Mouse (Mus musculus) CH12.LX (cell line): ENCODE results near the gene Pclo. TPM values are rescaled to one million over a fixed set of nuclear protein-coding genes. Genes with fewer than 3 reads are reported as not detected.

Experiments
- DNase-seq: peaks from one replicate; pipeline ENCODE4 v3.0.0-alpha.2; 2013; ENCODE audit errors: extremely low read depth
- H3K27ac ChIP-seq: 2 replicates; pipeline ENCODE4 v1.5.1; 2012; ENCODE audit warnings: low read depth, mild to moderate bottlenecking, control low read depth, moderate library complexity; ENCODE audit not compliant: insufficient read depth
- H3K27me3 ChIP-seq: replicated peaks from 2 replicates; pipeline ENCODE3; 2012; ENCODE audit warnings: inconsistent platforms
- H3K36me3 ChIP-seq, 2 experiments: replicated peaks in 1 of 2; 2 replicates each; pipeline versions ENCODE3 to v1.6.1; 2012; ENCODE audit warnings: inconsistent platforms in 1 of 2, low read length in 1 of 2, mild to moderate bottlenecking in 1 of 2, mixed read lengths in 1 of 2, moderate library complexity in 1 of 2; ENCODE audit not compliant: control insufficient read depth in 1 of 2, insufficient read depth in 1 of 2
- H3K4me1 ChIP-seq, 2 experiments: 2 replicates each; pipeline ENCODE4 v1.6.1; 2012; ENCODE audit warnings: inconsistent platforms in 1 of 2, moderate library complexity in 1 of 2; ENCODE audit not compliant: insufficient read depth in 2 of 2, control insufficient read depth in 1 of 2
- H3K4me2 ChIP-seq: 2 replicates; pipeline ENCODE4 v1.6.1; 2012; ENCODE audit warnings: low read depth, mild to moderate bottlenecking, control low read depth; ENCODE audit not compliant: poor library complexity, insufficient read depth, severe bottlenecking
- H3K4me3 ChIP-seq, 3 experiments: fragments of 150-350 bp in 1 of 3; sonication (generic) in 1 of 3; replicated peaks in 1 of 3; 2 replicates each; pipeline versions ENCODE3 to v1.5.1; 2011 to 2012; ENCODE audit warnings: low read depth in 2 of 3, low read length in 2 of 3, mild to moderate bottlenecking in 2 of 3, moderate library complexity in 2 of 3, control low read depth in 1 of 3, improper control_type of control experiment in 1 of 3, inconsistent platforms in 1 of 3, mixed read lengths in 1 of 3; ENCODE audit not compliant: poor library complexity in 1 of 3
- H3K79me2 ChIP-seq: replicated peaks from 2 replicates; pipeline ENCODE4 v1.6.1; 2012; ENCODE audit warnings: mild to moderate bottlenecking, moderate library complexity; ENCODE audit not compliant: control insufficient read depth, poor library complexity, insufficient read depth, severe bottlenecking; ENCODE audit errors: extremely low read depth
- H3K9ac ChIP-seq: 2 replicates; pipeline ENCODE4 v1.6.1; 2012; ENCODE audit warnings: low read depth, mild to moderate bottlenecking, control low read depth, moderate library complexity; ENCODE audit not compliant: insufficient read depth
- H3K9me3 ChIP-seq: replicated peaks from 2 replicates; pipeline ENCODE3; 2012; ENCODE audit warnings: low read length, inconsistent platforms, mixed read lengths
- CHD1 ChIP-seq: IDR thresholded peaks from 2 replicates; pipeline ENCODE4 v1.6.1; 2012; ENCODE audit warnings: low read depth, low read length, improper control_type of control experiment, inconsistent platforms
- CHD2 ChIP-seq: IDR thresholded peaks from 2 replicates; pipeline ENCODE4 v1.6.1; 2011; ENCODE audit warnings: low read length, improper control_type of control experiment
- MAFK ChIP-seq: IDR thresholded peaks from 2 replicates; pipeline ENCODE4 v1.6.1; 2011; ENCODE audit warnings: low read length, improper control_type of control experiment; ENCODE audit not compliant: insufficient replicate concordance
- MAX ChIP-seq: IDR thresholded peaks from 2 replicates; pipeline ENCODE4 v1.6.1; 2011; ENCODE audit warnings: low read length, improper control_type of control experiment
- MEF2A ChIP-seq: IDR thresholded peaks from 2 replicates; pipeline ENCODE4 v1.6.1; 2014; ENCODE audit warnings: low read depth, mild to moderate bottlenecking, inconsistent platforms, low read length, improper control_type of control experiment, borderline replicate concordance
- NRF1 ChIP-seq: IDR thresholded peaks from 2 replicates; pipeline ENCODE4 v1.6.1; 2014; ENCODE audit warnings: low read depth, mild to moderate bottlenecking, inconsistent platforms, low read length, improper control_type of control experiment, moderate library complexity
- RAD21 ChIP-seq: IDR thresholded peaks from 2 replicates; pipeline ENCODE4 v1.6.1; 2011; ENCODE audit warnings: low read depth, mild to moderate bottlenecking, low read length, improper control_type of control experiment, moderate library complexity
- SIN3A ChIP-seq: IDR thresholded peaks from 2 replicates; pipeline ENCODE4 v1.6.1; 2012; ENCODE audit warnings: low read length, improper control_type of control experiment, inconsistent platforms
- SMC3 ChIP-seq: IDR thresholded peaks from 2 replicates; pipeline ENCODE4 v1.6.1; 2011; ENCODE audit warnings: low read depth, low read length, improper control_type of control experiment
- UBTF ChIP-seq: IDR thresholded peaks from 2 replicates; pipeline ENCODE4 v1.6.1; 2012; ENCODE audit warnings: low read depth, mild to moderate bottlenecking, inconsistent platforms, low read length, improper control_type of control experiment, moderate library complexity
- USF1 ChIP-seq: IDR thresholded peaks from 2 replicates; pipeline ENCODE4 v1.6.1; 2014; ENCODE audit warnings: low read depth, mild to moderate bottlenecking, inconsistent platforms, low read length, improper control_type of control experiment
- USF2 ChIP-seq: conservative IDR thresholded peaks from 2 replicates; pipeline ENCODE4 v1.6.1; 2011; ENCODE audit warnings: low read depth, low read length, improper control_type of control experiment
- ZC3H11A ChIP-seq: IDR thresholded peaks from 2 replicates; pipeline ENCODE4 v1.6.1; 2012; ENCODE audit warnings: low read depth, mild to moderate bottlenecking, inconsistent platforms, low read length, improper control_type of control experiment
- ZMIZ1 ChIP-seq: IDR thresholded peaks from 2 replicates; pipeline ENCODE4 v1.6.1; 2012; ENCODE audit warnings: low read depth, mild to moderate bottlenecking, inconsistent platforms, low read length, improper control_type of control experiment
- dilution Hi-C: fragments of 300-500 bp; cut with MboI; formaldehyde crosslinking; loops from 2 replicates; pipeline ENCODE4 v1.14.3; 2020; ENCODE audit warnings: low sequenced_read_pairs; ENCODE audit not compliant: extremely low pct_unique_long_range_greater_than_20kb, extremely low pct_ligation_motif_present
- in situ Hi-C: fragments of 300-500 bp; cut with MboI; formaldehyde crosslinking; loops from 3 replicates; pipeline ENCODE4 v1.14.3; 2019; ENCODE audit warnings: low sequenced_read_pairs, low pct_ligation_motif_present, low pct_unique_long_range_greater_than_20kb, mixed read lengths
- polyA plus RNA-seq: library from polyadenylated mRNA; unstranded; fragments of >175 nt; gene quantifications from 2 replicates; pipeline ENCODE4 v1.2.1, GENCODE M21; 2012; ENCODE audit warnings: low read depth; ENCODE audit not compliant: insufficient read length
- total RNA-seq, 2 experiments: library from RNA; depleted of rRNA; stranded (reverse); fragments of 300-350 nt in 1 of 2; fragments of >200 nt in 1 of 2; gene quantifications; 2 replicates each; pipeline ENCODE4 v1.2.3; 2012 to 2014

The Pclo gene
- total and polyA plus RNA-seq, 3 experiments, result not detected

GRCm38 (mm10) chr5:14621146-14621545, 106.4 kb downstream of the Pclo start:
- DNase-seq, result no peak
- H3K27ac ChIP-seq, result no peak overlapping the region
- in situ Hi-C loops, result no loop called here

GRCm38 (mm10) chr5:14623360-14623759, 108.6 kb downstream of the Pclo start:
- H3K27me3 ChIP-seq, result no peaks in the 10 kb centered on the region
- H3K27ac ChIP-seq, result no peak overlapping the region
- DNase-seq, result no peak
- no peaks in the 10 kb centered on the region for H3K4me1 ChIP-seq
- H3K79me2 ChIP-seq, result no peaks in the 10 kb centered on the region
- no peak for TF ChIP-seq MAFK
- no peak for TF ChIP-seq RAD21
- TF ChIP-seq CHD1, result no peak
- no peak for TF ChIP-seq SMC3
- H3K4me3 ChIP-seq, result no peak overlapping the region
- H3K36me3 ChIP-seq, result no peaks in the 10 kb centered on the region
- peaks cover 10% of the 10 kb centered on the region for H3K9me3 ChIP-seq
- dilution Hi-C loops (no loop called here), in situ Hi-C loops (no loop called here)
- no peak overlapping the region for H3K4me2 ChIP-seq
- H3K9ac ChIP-seq, result no peak overlapping the region

More at GRCm38 (mm10) chr5:14621146-14621545, 106.4 kb downstream of the Pclo start:
- dilution Hi-C loops, result no loop called here
- no peaks in the 10 kb centered on the region for H3K27me3 ChIP-seq
- H3K4me3 ChIP-seq, result no peak overlapping the region
- peaks cover 13% of the 10 kb centered on the region for H3K9me3 ChIP-seq
- TF ChIP-seq USF2, result no peak
- TF ChIP-seq SIN3A, result no peak
- TF ChIP-seq MAX, result no peak
- TF ChIP-seq, all 38 proteins: peak for 0
- Histone ChIP-seq H3K4me1 (no peaks in the 10 kb centered on the region), H3K79me2 (no peaks in the 10 kb centered on the region), H3K36me3 (no peaks in the 10 kb centered on the region), H3K9ac (no peak overlapping the region), H3K4me2 (no peak overlapping the region)

GRCm38 (mm10) chr5:14641260-14641659, 126.5 kb downstream of the Pclo start:
- H3K4me3 ChIP-seq, result no peak overlapping the region
- no peaks in the 10 kb centered on the region for H3K36me3 ChIP-seq
- H3K27me3 ChIP-seq, result no peaks in the 10 kb centered on the region
- H3K4me1 ChIP-seq, result no peaks in the 10 kb centered on the region
- no peak overlapping the region for H3K27ac ChIP-seq
- in situ Hi-C loops, result no loop called here
- TF ChIP-seq SIN3A, result no peak
- no peak for TF ChIP-seq CHD2
- no peak for TF ChIP-seq UBTF
- TF ChIP-seq USF1, result no peak
- no peak for TF ChIP-seq MAX
- no peak for TF ChIP-seq ZC3H11A
- TF ChIP-seq USF2, result no peak
- no peak for TF ChIP-seq ZMIZ1
- TF ChIP-seq NRF1, result no peak
- TF ChIP-seq MEF2A, result no peak
- TF ChIP-seq, all 38 proteins: peak for 0
- Histone ChIP-seq H3K4me2 (no peak overlapping the region), H3K79me2 (no peaks in the 10 kb centered on the region), H3K9ac (no peak overlapping the region), H3K9me3 (peaks cover 5% of the 10 kb centered on the region)
- dilution Hi-C loops, result no loop called here
- DNase-seq, result no peak
